Mouse (Mus musculus): ENCODE measurements around the gene Ubc. TPM values are rescaled to one million over a fixed set of nuclear protein-coding genes. Genes with fewer than 3 reads are reported as not detected.
A peak's percentile ranks its signal among the peaks of the same experiment; 100 is the strongest.

Gene Ubc
- polyA plus RNA-seq, 1 experiment: 21.2 TPM

DNA sequence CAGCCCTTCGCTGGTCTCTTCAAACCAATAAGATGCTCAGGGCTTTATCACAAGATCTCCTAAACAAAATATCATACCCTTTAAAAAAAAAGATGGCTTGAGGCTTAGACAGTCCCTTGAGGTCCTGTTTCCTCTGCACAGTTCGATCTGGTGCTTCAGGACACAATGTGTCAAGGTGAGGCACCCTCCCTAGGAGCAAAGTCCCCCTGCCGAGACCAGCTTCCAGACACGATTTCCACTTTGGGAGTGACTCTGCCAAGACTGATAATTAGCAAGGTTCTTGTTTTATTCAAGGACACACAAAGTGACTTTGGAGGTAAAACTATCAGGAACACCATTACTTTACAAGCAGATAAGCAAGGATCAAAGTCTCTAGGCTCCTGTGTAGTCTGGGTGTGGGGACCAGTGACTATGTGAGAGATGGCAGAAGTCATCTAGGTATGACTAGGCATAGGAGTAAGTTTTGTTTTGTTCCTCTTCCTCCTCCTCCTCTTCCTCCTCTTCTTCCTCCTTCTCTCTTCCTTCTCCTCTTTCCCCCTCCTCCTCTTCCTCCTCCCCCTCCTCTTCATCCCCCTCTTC, 25.1 kb downstream of the Ubc start:
- TF ChIP-seq GATA1 (IDR thresholded peaks at IDR 0.05; ENCODE audit: low read length): no peak

DNA sequence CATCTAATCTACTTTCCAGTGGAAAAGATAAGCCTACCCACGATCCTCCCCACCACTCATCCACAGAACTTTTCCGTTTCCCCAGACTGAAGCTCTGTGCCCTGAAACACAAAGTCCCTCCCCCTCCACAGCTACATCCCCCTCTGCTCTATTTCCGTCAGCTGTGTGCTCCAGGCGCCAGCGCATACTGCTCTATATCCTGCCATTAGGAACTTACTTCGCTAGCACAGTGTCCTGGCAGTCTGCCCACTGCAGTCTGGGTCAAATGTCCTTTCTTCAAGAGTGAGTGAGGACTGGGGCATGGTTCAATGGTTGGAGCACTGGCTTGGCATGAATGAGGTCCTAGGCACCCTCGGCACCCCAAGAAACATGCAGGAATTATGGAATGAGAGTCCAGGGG, 26.1 kb downstream of the Ubc start:
- no peak for TF ChIP-seq GATA1 (IDR thresholded peaks at IDR 0.05; ENCODE audit: low read length)

DNA sequence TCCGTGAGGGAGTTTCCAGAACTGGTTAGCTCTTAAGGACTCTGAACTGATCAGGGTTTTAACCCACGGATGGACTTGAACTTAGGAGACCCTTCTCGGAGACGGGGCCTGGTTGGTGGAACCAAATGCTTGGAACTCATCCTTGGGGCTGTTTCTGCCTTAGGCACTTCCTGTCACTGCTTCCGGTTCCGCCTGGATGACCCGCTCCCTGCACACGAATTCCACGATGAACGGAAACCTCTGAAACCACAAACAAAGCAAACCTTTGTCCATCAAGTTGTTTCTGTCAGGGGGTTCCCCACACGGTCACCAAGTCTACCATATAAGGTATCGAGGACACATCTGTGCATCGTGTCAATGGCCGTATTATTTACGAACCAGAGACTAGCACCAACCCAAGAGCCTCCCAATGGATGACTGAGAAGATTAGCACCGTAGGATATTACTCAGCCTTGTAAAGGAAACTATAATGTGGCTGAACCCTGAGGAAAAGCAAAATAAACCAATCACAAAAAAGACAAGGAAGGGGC, 29.0 kb downstream of the Ubc start:
- no peak for TF ChIP-seq GATA1 (IDR thresholded peaks at IDR 0.05; ENCODE audit: low read length)

DNA sequence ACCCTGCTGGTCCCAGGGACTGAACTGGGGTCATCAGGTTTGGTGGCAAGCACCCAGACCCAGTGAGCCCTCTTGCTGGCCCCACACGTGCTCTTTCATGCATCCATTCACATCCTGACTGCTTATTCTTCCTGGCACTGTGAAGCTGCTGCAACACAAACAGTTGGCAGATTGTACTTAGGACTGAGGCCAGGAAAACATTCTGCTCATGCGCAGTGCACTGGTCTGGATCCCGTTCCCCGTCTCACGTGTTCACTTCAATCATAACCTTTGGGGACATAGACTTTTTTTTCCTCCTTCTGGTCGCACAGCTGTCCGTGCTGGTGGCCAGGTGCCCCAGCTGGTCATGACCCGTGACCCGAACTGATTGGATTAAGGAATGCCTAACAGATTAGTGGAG, 29.4 kb downstream of the Ubc start:
- no peak for TF ChIP-seq GATA1 (IDR thresholded peaks at IDR 0.05; ENCODE audit: low read length)

DNA sequence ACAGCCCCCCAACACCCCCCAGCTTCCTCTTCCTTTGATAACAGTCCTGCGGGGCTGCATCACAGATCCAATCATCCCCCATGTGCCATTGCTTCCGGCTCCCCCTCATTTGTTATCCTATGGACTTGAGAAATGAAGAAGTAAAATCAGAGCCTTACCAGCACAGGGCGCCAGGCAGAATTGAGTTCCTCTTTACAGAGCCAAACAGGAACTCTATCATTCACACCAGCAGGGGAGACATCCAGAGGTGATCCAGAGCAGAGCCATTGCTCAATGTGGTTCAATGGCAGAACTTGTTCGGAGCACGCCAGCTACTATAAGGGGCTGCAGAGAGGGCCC, 31.8 kb downstream of the Ubc start:
- TF ChIP-seq GATA1 (IDR thresholded peaks at IDR 0.05; ENCODE audit: low read length): no peak

DNA sequence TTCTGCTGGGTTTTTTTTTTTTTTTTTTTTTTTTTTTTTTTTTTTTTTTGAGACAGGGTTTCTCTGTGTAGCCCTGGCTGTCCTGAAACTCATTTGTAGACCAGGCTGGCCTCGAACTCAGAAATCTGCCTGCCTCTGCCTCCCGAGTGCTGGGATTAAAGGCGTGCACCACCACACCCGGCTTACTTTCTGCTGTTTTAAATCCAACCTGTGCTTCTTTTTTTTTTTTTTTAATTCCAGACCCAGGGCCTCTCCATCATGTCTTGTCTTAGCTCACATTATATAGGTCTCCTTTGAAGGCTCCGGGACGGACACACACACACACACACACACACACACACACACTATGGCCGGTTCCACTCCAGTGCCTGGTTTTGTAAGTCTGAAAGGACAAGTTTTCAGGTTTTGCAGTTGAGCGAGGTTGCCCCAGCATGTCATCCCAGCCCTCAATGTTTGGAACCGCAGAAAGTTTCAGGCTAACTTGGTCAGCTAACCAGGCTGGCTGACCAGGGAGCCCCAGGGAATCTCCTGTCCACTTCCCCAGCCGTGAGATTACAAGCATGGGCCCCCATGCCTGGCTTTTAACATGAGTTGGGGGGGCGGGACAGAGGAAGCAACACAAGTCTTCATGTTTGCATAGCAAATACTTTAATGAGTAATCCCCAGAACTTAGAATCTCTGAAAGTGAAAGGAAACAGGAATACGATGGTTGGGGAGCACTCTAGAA, 32.3 kb downstream of the Ubc start:
- no peak for TF ChIP-seq GATA1 (IDR thresholded peaks at IDR 0.05; ENCODE audit: low read length)

DNA sequence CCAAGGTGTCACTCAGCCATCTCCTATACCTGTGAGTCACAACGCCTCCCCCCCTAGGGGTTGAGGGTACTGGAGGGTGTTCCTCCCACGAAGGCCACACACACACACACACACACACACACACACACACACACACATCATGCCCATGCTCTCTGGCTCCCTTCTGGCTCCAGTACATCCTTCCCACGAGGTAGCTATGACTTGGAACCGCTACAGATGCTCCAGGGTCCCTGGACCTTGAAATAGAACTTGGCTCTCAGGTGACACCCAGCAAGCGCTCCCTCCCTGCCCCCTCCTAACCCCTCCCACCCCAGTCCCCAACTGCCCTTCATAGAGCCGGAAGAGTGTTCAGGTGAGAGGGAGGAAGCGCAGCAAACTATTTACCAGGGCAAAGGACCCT, 34.4 kb downstream of the Ubc start:
- TF ChIP-seq GATA1 (IDR thresholded peaks at IDR 0.05; ENCODE audit: low read length): no peak

DNA sequence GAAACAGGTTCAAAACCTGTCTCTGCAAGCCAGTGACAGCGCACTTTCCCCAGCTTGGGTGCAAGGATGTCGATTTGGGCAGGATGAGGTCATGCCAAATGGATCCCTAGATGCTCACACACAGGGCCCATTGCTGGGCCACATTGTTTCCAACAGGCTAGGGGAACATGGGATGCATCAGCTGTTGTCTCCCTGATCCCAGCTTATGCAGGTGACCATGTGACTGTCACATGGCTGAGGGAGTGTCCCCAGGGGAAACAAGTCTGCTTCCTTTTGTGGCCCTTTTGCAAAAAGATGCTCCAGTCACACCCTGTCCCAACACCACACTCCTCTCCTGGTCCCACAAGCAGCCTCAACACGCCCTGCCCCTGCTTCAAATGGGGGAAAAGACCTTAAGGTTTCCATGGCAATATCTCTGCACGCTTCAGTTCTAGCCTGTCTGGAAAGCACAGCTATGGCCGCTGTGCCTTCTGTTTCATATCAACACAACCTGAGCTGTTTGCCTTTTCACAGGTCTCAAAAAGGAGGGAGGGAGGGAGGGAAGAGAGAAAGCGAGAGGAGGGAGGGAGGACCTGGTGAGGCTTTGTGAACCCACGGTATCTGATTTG, 35.0 kb downstream of the Ubc start:
- TF ChIP-seq GATA1 (IDR thresholded peaks at IDR 0.05; ENCODE audit: low read length): no peak

DNA sequence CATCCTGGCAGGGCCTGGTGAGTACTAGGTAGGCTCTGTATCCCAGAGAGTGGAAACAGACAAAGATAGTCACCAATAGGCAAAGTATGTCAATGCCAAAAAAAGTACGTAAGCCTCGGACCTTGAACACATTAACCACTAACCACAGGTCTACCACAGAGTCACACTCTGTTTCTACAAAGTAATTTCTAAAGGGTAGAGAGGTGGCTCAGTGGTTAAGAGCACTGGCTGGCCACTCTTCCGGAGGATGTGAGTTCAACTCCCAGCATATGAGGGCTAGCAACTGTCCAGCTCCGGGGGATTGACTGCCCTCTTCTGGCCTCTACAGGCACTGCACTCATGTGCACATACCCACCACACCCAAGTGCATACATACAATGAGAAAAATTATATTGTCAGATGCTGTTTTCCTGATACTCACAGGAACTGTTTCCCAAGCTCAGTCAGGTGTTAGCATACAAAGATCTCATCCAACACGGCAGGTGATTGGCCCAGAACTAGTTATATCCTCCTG, 37.2 kb downstream of the Ubc start:
- TF ChIP-seq GATA1 (IDR thresholded peaks at IDR 0.05; ENCODE audit: low read length): no peak

DNA sequence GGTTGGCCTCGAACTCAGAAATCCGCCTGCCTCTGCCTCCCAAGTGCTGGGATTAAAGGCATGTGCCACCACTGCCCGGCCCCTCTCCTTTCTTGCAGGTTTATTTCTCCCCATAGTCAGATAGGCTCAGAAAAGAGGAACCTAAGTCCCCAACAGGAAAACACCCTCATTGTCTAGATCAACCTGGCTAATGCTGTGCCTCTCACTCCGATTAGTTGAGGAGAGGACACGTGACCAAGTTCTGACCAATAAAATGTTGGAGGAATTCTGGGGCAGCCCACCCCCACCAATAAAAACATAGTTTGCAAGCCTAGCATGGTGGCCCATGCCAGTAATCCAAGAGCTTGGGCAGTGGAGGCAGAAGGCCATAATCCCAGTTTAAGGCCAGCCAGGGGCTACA, 38.1 kb downstream of the Ubc start:
- TF ChIP-seq GATA1 (IDR thresholded peaks at IDR 0.05; ENCODE audit: low read length): no peak

DNA sequence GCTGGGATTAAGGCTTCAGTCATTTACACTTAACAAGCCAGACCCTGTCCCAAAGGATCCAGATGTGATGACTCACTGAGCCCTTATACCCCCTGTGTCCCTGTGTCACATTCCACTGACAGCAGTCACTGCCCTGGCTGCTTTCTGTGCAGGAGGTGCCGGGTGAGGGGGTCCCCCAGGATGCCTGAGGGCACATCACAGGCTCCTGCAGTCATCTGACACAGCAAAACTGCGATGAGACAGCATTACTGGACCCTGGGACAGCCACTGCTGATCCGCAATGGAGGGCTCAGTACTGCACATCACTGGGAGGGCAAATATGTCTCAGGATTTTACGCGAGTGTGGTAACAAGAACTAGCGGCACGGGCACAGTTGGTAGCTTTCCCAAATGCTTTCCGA, 38.9 kb downstream of the Ubc start:
- no peak for TF ChIP-seq GATA1 (IDR thresholded peaks at IDR 0.05; ENCODE audit: low read length)

DNA sequence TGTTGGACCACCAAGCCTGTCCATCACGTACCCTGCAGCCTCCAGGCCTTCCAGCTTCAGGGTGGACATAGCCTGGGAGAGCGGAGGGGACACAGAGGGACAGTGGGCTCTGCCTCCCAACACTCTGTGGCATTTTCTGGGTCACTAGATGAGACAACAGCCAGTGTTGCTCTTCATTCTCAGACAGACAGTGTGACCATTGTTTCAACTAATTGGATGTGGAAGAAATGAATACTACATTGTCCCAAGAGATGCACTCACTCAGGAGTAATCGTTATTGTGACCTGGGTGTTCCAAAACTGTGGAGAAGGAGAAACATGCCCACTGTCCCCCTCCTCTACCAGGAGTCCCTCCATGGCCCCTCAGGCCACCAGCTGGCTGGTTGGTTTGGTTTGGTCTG, 40.6 kb downstream of the Ubc start:
- TF ChIP-seq GATA1 (IDR thresholded peaks at IDR 0.05; ENCODE audit: low read length): no peak

DNA sequence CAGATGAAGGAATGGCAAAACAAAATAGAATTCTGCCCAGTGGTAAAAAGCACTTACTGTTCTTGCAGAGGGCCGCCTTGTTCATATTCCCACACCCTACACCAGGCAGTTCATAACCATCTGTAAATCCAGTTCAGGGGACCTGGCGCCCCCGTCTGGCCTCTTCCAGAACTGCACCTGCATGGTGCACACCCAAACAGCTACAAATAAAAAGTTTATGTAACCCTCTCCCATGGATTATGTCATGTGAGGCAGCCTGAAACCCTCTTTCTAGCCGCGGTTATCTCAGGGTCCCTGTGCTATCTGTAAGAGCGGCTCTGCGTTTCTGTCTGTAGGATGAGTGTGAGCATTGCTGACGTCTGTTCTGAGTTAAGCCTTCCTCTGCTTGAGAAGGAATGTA, 41.5 kb downstream of the Ubc start:
- no peak for TF ChIP-seq GATA1 (IDR thresholded peaks at IDR 0.05; ENCODE audit: low read length)

DNA sequence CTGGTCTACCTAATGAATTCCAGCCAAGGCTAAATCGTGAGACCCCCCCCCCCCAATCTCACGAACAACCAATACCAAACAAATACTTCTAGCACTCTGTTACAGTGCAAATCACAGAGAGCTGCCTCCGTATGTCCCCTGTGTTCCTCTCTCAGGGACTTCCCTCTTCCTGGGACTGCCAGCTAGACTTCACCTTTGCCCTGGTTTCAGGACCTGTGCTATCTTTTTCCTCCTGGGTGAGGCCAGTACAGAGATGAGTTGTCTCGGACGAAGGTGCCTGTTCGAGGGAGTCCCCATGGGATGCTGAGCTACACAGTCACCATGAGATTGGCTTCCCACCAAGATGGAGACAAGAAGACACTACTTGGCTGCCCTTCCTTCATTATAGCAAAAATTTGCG, 41.9 kb downstream of the Ubc start:
- TF ChIP-seq GATA1 (IDR thresholded peaks at IDR 0.05; ENCODE audit: low read length): no peak

DNA sequence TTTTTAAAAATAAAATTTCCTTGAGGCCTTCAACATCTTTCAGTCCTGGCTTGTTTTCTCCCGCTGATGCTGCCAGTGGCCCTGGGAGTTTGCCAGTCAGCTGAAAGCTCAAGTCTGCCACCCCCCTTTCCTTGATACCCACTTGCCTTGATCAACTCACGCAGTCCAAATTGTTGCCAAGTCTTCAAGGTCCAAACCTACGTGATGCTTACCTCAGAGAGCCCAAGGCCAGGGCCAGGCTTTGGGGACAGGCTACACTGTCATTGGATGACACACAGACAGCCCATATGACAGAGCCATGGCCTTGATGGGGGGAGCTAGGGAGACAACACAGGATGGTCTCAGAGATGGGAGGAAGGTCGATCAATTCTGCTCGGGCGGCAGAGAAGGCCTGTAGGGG, 45.7 kb downstream of the Ubc start:
- TF ChIP-seq GATA1 (IDR thresholded peaks at IDR 0.05; ENCODE audit: low read length): no peak

DNA sequence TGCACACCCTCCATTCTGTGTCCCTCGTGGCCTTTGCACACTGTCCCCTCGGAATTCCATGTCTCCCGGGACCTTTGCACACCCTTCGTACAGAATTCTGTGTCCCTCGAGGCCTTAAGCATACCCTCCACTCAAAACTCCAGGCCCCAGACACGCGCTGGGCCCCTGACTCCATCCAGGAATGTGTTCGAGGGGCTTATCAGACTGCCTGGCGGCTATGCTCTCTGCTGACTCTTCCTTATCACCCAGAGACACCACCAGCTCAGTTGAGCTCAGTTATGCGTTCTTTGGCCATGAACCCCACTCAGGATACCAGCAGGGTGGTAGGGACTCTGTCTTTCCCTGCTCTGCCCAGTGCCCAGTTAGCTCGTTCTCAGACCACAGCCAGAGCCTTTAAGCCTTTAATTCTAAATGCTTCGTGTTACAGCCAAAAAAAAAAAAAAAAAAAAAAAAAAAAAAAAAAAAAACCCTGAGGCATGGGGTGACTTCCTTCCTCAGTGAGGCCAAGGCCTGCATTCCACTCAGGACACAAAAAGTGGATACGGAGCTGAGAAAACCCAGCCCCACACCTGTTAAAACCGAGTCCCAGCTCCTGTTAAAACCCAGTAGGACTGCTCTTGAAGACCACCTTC, 48.4 kb downstream of the Ubc start:
- peak; percentile 41 for TF ChIP-seq GATA1 (IDR thresholded peaks at IDR 0.05; ENCODE audit: low read length)

Data from G1E-ER4 (cell line).